Mouse (Mus musculus) ES-Bruce4 (cell line): ENCODE data around the gene Ttll1.

ENCODE experiments used
- CTCF ChIP-seq: IDR thresholded peaks from one replicate; pipeline ENCODE4 v1.8.1; 2011; ENCODE audit warnings: low read depth, low read length
- POLR2A ChIP-seq: IDR thresholded peaks from one replicate; pipeline ENCODE4 v1.8.1; 2011; ENCODE audit warnings: low read length; ENCODE audit not compliant: insufficient read depth

DNA sequence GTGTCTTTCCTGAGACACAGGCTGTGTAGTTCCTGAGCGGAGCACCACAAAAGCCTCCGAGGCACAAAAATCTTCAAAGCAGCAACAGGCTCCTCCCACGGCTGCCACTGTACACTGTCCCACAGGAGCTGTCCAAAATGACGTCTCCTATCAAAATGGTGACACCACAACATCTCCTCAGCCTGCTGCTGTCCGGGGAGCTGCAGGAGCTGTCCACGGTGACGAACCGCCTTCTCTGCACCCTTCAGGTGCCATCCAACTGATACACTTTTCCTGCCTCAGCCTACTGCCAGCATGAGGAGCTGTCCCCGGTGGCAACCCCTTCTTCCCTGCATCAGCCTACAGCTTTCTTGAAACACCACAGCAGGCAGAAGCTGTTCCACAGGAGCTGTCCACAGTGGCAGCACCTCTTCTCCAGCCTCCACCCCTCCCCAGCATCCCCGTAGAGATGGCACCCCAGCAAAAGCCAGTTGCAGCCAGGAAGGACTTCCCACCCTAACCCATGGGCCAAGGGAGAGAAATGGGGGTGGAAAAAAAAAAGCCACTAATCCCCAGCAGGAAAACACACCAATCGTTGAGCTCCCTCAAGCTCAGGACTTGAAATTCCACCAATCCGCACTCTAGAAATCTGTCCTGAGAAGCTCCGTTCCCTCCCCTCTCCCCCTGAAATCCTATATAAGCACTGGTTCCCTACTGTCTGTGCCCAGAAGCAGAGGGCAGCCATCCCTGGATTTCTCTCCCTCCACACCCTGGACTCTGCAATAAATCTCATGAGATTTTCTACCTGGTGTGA, 2.0 kb upstream of the Ttll1 start:
- no peak for TF ChIP-seq CTCF
- TF ChIP-seq POLR2A: no peak
